Mouse (Mus musculus) heart, embryonic 14.5 days (tissue): ENCODE data around the gene Fthl17f. TPM values are rescaled to one million over a fixed set of nuclear protein-coding genes. Genes with fewer than 3 reads are reported as not detected.
"Not testable (repeated sequence)": the region's sequence is repeated elsewhere in the genome, so short reads cannot be mapped to it uniquely, and the experiment has no call there.

Source experiments
- ATAC-seq: fragments of 200-750 bp; cut with Nextera tagmentation; 2 replicates; pipeline ENCODE4 v1.8.0; 2017; ENCODE audit warnings: low read depth, moderate TSS enrichment; ENCODE audit not compliant: insufficient number of reproducible peaks, insufficient read depth, low FRiP score
- H3K27ac ChIP-seq, 2 experiments: fragments of 200-500 bp in 1 of 2; fragments of 300-500 bp in 1 of 2; sonication (generic) in 1 of 2; replicated peaks in 1 of 2; 2 replicates each; pipeline ENCODE4 v1.5.1; 2012 to 2014; ENCODE audit warnings: low read depth in 2 of 2, low read length in 2 of 2, control low read depth in 1 of 2, mild to moderate bottlenecking in 1 of 2, mixed read lengths in 1 of 2; ENCODE audit not compliant: control insufficient read depth in 1 of 2, insufficient read depth in 1 of 2
- H3K27me3 ChIP-seq: fragments of 300-500 bp; sonication (generic); 2 replicates; pipeline ENCODE4 v1.6.1; 2014; ENCODE audit warnings: mild to moderate bottlenecking, low read length, control low read depth; ENCODE audit not compliant: control insufficient read depth, insufficient read depth
- H3K36me3 ChIP-seq: fragments of 300-500 bp; sonication (generic); 2 replicates; pipeline ENCODE4 v1.6.1; 2014; ENCODE audit warnings: mild to moderate bottlenecking, control low read depth, low read length, mixed read lengths; ENCODE audit not compliant: control insufficient read depth, insufficient read depth
- H3K4me1 ChIP-seq, 2 experiments: fragments of 200-500 bp in 1 of 2; fragments of 300-500 bp in 1 of 2; sonication (generic) in 1 of 2; 2 replicates each; pipeline ENCODE4 v1.6.1; 2012 to 2014; ENCODE audit warnings: low read length in 2 of 2, control low read depth in 1 of 2, mixed read lengths in 1 of 2; ENCODE audit not compliant: control insufficient read depth in 2 of 2, insufficient read depth in 2 of 2
- H3K4me2 ChIP-seq: fragments of 300-500 bp; sonication (generic); 2 replicates; pipeline ENCODE4 v1.6.1; 2014; ENCODE audit warnings: mild to moderate bottlenecking, low read length
- H3K4me3 ChIP-seq, 2 experiments: fragments of 200-500 bp in 1 of 2; fragments of 300-500 bp in 1 of 2; sonication (generic) in 1 of 2; 2 replicates each; pipeline ENCODE4 v1.5.1; 2012 to 2014; ENCODE audit warnings: low read length in 2 of 2, mild to moderate bottlenecking in 2 of 2, control low read depth in 1 of 2, low read depth in 1 of 2, moderate library complexity in 1 of 2; ENCODE audit not compliant: control insufficient read depth in 1 of 2, insufficient read depth in 1 of 2
- H3K9ac ChIP-seq: fragments of 300-500 bp; sonication (generic); 2 replicates; pipeline ENCODE4 v1.6.1; 2014; ENCODE audit warnings: mild to moderate bottlenecking, low read length
- H3K9me3 ChIP-seq: fragments of 300-500 bp; sonication (generic); 2 replicates; pipeline ENCODE4 v1.6.1; 2016; ENCODE audit warnings: low read length, control low read depth; ENCODE audit not compliant: control insufficient read depth
- WGBS: fragments of 180-500 bp; shearing (Covaris S2); extraction: QIAGEN DNeasy Blood & Tissue Kit; methylation state at CpG from one replicate; pipeline ENCODE4 v1.1.7; 2014; 5-methylcytosine and 5-hydroxymethylcytosine counted together
- polyA plus RNA-seq: library from polyadenylated mRNA; unstranded; fragments of >200 nt; fragmentation: Nextera tagmentation; extraction: Ambion mirVana; gene quantifications from 2 replicates; pipeline ENCODE4 v1.2.1, GENCODE M21; 2014

The Fthl17f gene
- not detected in 2 replicates for polyA plus RNA-seq

- H3K9ac ChIP-seq, result not testable (repeated sequence)
These were observed at the start of gene Fthl17f for GRCm38 (mm10) chrX:9062715-9063114. Gene Fthl17f (plus strand): TSS chrX:9063015.

GRCm38 (mm10) chrX:9016079-9016478 lies 46.7 kb upstream of the Fthl17f start:
- Histone ChIP-seq H3K4me3 (no peak overlapping the region), H3K4me2 (no peak overlapping the region), H3K27ac (no peak overlapping the region), H3K9me3 (no peaks in the 10 kb centered on the region), H3K9ac (no peak overlapping the region), H3K36me3 (no peaks in the 10 kb centered on the region), H3K27me3 (no peaks in the 10 kb centered on the region), H3K4me1 (no peaks in the 10 kb centered on the region)
- ATAC-seq, result no peak
- 64% methylated on average over 1 of the region's 1 CpGs for WGBS

More at GRCm38 (mm10) chrX:9062715-9063114, at the start of gene Fthl17f:
- not testable (repeated sequence) for H3K4me2 ChIP-seq, H3K27ac ChIP-seq, H3K27me3 ChIP-seq, H3K4me1 ChIP-seq, ATAC-seq, H3K36me3 ChIP-seq, H3K4me3 ChIP-seq, H3K9me3 ChIP-seq
- WGBS, result 82% methylated on average over 11 of the region's 11 CpGs

DNA sequence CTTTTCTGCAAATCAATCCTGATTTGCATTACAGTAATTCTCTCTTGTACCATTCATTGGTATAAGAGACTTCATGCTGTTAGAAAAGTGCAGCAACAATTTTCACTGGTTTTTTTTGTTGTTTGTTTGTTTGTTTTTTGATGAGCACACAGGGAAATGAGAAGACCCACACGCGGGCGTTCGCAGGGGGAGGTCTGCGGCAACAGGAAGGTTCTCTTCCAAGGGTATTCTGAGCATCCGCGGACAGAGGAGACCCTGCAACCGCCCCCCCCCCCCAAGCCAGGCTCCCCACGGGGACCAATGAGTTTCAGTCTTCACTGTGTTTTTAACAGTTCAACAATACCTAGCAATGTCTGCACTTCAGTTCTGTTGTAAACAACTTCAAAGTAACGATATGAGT lies 43.3 kb upstream of the Fthl17f start:
- Histone ChIP-seq H3K4me3 (no peak overlapping the region), H3K27ac (no peak overlapping the region), H3K4me2 (no peak overlapping the region), H3K36me3 (no peaks in the 10 kb centered on the region), H3K9ac (no peak overlapping the region), H3K9me3 (no peaks in the 10 kb centered on the region), H3K27me3 (no peaks in the 10 kb centered on the region), H3K4me1 (no peaks in the 10 kb centered on the region)
- no peak for ATAC-seq
- WGBS, result 51% methylated on average over 10 of the region's 10 CpGs

DNA sequence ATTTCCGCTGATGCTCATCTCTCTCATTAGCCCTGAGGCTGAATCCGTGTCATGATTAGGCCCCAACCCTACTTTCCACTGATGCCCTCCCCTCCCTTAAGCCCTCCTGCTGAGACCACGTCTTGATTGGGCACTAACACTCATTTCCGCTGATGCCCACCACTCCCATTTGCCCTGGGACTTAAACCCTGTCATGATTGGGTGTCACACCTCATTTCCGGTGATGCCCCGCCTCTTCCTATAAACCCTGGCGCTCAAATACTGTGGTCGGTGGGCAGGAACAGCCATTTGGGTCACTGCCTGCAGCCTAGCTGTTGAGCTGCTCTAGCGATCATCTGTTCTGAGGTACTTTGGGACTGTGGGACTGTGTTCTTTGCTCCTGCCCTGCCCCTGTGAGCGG lies 29.6 kb upstream of the Fthl17f start, which contains the start of gene Fthl17e:
Gene Fthl17e, plus strand, starts transcription at position 301 of the 400 bp plus-strand sequence.
- WGBS, result 100% methylated on average over 1 of the region's 10 CpGs
- not testable (repeated sequence) for H3K27me3 ChIP-seq, H3K27ac ChIP-seq, H3K9me3 ChIP-seq, H3K36me3 ChIP-seq, H3K4me1 ChIP-seq, ATAC-seq, H3K4me3 ChIP-seq, H3K9ac ChIP-seq, H3K4me2 ChIP-seq

DNA sequence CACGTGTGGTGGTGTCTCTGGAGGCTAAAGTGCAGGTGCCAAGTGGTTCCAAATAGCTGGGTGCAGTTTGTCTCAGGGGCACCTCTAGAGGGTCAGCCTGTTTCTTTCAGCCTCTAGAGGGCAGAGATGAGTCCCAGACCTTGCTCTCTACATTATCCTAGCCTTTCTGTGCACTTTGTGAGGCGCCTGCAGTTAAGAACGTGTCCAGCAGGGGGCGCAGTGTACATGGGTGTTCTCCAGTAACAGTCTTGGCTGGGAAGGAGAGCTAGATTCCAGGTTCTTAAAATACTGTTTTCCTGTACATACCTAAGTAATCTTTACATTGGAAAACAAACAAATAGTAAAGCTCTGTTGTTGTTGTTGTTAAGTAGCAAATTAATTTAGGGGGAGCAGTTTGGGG lies 21.2 kb upstream of the Fthl17f start:
- not testable (repeated sequence) for H3K27me3 ChIP-seq, H3K9ac ChIP-seq, H3K4me1 ChIP-seq, H3K27ac ChIP-seq, H3K9me3 ChIP-seq, ATAC-seq, H3K4me2 ChIP-seq, H3K4me3 ChIP-seq, H3K36me3 ChIP-seq
- WGBS, result 22% methylated on average over 3 of the region's 4 CpGs

DNA sequence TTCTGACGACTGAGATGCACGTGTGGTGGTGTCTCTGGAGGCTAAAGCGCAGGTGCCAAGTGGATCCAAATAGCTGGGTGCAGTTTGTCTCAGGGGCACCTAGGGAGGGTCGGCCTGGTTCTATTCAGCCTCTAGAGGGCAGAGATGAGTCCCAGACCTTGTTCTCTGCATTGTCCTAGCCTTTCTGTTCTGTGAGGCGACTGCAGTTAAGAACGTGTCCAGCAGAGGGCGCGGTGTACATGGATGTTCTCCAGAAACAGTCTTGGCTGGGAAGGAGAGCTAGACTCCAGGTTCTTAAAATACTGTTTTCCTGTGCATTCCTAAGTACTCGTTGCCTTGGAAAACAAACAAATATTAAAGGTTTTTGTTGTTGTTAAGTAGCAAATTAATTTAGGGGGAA lies 1.9 kb upstream of the Fthl17f start:
- not testable (repeated sequence) for H3K27me3 ChIP-seq, ATAC-seq, H3K27ac ChIP-seq, H3K9me3 ChIP-seq, H3K36me3 ChIP-seq, H3K4me1 ChIP-seq, H3K4me2 ChIP-seq, H3K9ac ChIP-seq, H3K4me3 ChIP-seq
- WGBS, result 30% methylated on average over 6 of the region's 9 CpGs

DNA sequence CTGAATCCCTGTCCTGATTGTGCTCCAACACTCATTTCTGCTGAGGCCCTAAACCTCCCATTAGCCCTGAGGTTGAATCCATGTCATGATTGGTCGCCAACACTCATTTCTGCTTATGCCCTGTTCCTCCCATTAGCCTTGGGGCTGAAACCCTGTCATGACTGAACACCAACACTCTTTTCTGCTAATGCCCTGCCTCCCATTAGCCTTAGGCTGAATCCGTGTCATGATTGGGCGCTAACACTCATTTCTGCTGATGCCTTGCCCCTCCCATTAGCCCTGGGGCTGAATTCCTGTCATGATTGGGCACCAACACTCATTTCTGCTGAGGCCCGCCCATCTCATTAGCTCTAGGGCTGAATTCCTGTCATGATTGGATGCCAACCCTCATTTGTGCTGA lies 714 bp upstream of the Fthl17f start:
- Histone ChIP-seq H3K27me3 (no peaks in the 10 kb centered on the region), H3K4me2 (no peak overlapping the region), H3K27ac (no peak overlapping the region), H3K4me3 (no peak overlapping the region), H3K4me1 (no peaks in the 10 kb centered on the region), H3K9ac (no peak overlapping the region), H3K9me3 (no peaks in the 10 kb centered on the region), H3K36me3 (no peaks in the 10 kb centered on the region)
- WGBS, result 85% methylated on average over 4 of the region's 4 CpGs
- no peak for ATAC-seq

DNA sequence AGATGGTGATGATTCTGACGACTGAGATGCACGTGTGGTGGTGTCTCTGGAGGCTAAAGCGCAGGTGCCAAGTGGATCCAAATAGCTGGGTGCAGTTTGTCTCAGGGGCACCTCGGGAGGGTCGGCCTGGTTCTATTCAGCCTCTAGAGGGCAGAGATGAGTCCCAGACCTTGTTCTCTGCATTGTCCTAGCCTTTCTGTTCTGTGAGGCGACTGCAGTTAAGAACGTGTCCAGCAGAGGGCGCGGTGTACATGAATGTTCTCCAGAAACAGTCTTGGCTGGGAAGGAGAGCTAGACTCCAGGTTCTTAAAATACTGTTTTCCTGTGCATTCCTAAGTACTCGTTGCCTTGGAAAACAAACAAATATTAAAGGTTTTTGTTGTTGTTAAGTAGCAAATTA lies 14.9 kb downstream of the Fthl17f start:
- not testable (repeated sequence) for H3K4me1 ChIP-seq, H3K36me3 ChIP-seq, H3K4me2 ChIP-seq, H3K9me3 ChIP-seq, H3K9ac ChIP-seq, H3K27me3 ChIP-seq, ATAC-seq, H3K27ac ChIP-seq, H3K4me3 ChIP-seq
- WGBS, result 17% methylated on average over 4 of the region's 10 CpGs
